Mouse (Mus musculus) heart, adult 9 months (tissue): ENCODE results near the gene Med12l.
"Not testable (repeated sequence)": the region's sequence is repeated elsewhere in the genome, so short reads cannot be mapped to it uniquely, and the experiment has no call there.

Experiments used
- DNase-seq, 2 experiments: peaks; one replicate each; pipeline ENCODE4 v3.0.0; 2022; ENCODE audit warnings: low spot score in 2 of 2

Med12l gene

DNA sequence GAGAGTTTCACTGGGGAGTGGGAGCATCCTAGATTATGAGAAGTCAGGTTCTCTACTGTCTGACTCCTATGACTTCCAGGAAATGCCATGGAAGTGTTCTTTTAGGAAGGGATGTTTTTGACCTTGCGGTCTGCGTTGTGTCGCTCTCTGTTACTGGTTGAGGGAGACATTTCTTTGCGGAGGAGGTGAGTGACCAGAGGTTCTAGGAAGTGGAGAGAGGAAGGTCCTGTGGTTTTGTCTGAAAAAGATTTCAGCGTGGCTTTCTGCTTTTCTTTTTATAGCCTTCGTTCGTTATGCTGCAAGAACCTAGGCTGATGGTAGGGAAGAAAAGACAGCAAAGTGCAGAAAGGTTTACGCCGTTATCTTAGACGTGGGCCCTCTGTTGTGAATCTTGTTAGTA is 92.9 kb downstream of the Med12l start:
- DNase-seq, result no peak

- DNase-seq, result no peak
Measured at GRCm38 (mm10) chr3:59101218-59101986, 95.8 kb downstream of the Med12l start, which contains the start of gene Gpr171. Gene Gpr171 (minus strand): TSS chr3:59101821.

DNA sequence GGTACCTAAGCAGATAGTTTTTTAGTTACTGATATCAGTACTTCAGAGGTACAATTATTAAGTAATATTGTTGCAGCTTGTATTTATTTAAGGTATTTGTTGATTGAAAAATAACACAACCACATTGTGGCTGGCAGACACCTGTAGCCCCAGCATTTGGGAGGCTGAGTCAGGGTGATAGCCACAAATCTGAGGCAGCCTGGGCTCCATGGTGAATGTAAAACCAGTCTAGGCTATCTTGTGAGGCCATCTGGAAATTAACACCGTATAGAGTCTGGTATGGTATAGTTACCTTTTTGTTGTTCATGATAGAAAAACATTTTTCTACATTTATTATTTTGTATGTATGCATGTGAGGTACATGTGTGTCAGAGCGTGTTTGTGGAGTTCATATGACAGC is 96.5 kb downstream of the Med12l start:
- DNase-seq, result no peak

DNA sequence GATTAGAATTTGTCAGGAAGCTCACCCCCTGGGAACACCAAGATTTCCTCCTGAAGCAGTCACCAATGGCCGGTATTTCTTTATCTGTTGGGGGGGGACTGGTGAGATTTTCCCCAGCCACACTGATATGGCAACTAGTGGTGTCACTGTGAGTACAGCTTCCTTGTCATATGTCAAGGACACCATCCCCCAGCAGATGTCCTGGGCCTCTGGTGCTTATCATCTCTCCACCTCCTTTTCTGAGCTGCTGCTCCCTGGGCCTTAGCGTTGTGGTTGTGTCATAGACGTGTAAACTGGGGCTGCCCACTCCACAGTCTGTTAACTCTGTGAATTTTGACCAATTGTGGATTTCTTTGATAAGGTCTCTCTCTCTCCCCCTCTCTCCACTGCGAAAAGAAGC is 98.8 kb downstream of the Med12l start:
- DNase-seq, result no peak

- no peak for DNase-seq
Measured at GRCm38 (mm10) chr3:59107439-59107838, 101.8 kb downstream of the Med12l start.

- DNase-seq, result not testable (repeated sequence)
Measured at GRCm38 (mm10) chr3:59109834-59110233, 104.2 kb downstream of the Med12l start.

- DNase-seq, result no peak
Measured at GRCm38 (mm10) chr3:59111944-59112343, 106.3 kb downstream of the Med12l start.

GRCm38 (mm10) chr3:59113291-59113690 is 107.7 kb downstream of the Med12l start:
- DNase-seq, result not testable (repeated sequence)

- peak; percentile 27 to 28 for DNase-seq
Measured at GRCm38 (mm10) chr3:59113973-59114517, 108.4 kb downstream of the Med12l start.

DNA sequence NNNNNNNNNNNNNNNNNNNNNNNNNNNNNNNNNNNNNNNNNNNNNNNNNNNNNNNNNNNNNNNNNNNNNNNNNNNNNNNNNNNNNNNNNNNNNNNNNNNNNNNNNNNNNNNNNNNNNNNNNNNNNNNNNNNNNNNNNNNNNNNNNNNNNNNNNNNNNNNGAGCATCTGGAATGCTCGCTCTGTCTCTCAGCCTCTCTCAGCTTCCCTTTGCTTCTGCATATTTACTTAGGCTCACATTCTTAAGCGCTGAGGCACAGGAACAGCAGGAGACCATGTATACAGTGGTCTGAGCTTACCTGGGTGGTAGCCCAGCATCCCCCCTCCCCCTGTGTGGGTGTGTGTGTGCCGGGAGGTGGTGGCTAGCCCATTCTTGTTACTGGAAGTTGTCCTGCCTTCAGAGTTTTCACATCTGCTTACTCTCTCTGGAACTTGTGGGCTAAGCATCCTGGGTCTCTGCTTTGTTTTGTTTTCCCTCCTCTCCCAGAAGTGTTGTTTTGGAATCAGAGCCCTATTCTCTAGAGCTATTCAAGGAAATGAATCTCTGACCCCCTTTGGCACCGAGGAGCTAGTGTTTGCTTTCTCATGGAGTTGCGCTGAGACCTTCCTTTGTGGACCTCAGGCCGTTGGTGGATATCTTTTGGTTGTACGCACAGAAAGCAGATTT is 115.6 kb downstream of the Med12l start:
- DNase-seq, result peak; percentile 36 to 42

DNA sequence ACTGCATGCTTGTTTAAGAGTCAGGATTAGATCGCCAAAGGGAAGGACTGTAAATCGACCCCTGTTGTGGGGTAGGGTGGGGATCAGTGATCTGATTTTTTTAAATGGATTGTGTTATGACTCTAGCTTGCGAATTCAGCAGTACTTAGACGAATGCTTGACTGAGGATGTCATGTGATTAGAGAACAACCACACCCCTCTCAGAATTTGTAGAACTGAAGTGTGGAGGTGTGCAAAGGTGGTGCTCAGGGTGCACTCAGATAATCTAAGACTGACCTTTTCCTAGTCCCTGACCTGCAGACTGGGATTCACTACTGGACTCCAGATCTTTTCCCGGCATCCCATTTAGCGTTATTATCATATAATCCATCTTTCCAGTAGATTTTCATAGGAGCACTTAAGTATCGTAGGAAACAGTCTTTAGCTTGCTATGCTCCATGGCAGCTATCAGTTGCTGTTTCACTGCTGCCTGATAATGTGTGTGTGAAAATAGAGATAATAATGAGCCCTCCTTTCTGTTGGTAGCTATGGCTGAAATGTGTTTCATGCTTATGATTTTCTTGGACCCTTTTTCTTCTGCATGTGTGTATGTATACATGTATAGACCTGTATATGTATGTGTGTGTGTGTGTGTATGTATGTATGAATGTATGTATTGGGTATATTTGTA is 116.3 kb downstream of the Med12l start:
- no peak for DNase-seq

GRCm38 (mm10) chr3:59125022-59125421 is 119.4 kb downstream of the Med12l start:
- no peak for DNase-seq

DNA sequence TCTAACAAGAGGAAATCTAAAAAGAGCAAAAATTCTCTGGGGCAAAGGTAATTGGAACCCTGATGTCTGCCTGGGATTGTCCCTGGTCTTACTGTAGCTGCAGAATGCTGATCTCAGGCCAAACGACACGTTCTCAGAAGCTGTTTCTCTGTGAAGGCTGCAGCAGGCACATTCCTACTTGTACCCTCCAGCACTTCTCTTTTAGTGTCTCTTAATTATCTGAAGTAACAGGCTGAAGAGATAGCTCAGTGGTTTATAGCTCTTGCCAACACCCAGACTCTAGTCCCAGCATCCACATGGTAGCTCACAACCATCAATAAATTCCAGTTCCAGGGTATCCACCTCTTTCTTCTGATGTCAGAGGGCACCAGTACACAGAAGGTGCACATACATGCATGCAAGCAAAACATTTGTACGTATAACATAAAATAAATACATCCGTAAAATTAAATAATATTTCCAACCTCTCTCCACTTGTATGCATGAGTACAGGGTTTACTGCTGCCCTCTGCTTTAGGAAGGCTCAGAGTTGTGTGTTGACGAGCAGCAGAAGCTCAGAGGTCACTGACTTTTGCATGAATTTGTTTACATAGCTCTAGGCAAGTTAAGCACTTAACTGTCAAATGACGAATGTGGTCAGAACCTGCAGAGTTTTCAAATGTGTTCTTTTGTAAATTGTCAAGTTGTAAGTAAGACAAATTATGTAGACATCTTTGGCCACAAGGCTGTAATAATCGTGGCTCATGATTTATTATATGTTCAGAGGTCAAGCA is 120.3 kb downstream of the Med12l start:
- no peak for DNase-seq

- DNase-seq, result no peak
Measured at GRCm38 (mm10) chr3:59128681-59129080, 123.1 kb downstream of the Med12l start.

DNA sequence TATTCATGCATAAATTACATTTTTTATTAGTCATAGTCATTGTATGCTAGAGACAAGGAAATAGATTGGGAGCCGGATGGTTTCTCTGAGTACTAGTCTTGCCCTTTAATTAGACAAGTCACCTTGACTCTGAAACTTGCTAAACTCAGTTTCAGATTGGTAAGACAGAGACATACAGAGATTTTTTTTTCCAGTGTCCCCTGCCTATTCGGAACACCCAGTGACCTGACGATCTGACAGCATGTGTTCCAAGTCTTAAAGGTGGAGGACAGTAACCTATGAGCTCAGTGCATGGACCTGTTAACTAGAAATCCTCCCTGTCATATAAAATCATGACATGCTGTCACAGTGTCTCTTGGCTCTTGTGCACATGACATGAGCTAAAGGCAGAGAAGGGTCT is 123.9 kb downstream of the Med12l start:
- no peak for DNase-seq

DNA sequence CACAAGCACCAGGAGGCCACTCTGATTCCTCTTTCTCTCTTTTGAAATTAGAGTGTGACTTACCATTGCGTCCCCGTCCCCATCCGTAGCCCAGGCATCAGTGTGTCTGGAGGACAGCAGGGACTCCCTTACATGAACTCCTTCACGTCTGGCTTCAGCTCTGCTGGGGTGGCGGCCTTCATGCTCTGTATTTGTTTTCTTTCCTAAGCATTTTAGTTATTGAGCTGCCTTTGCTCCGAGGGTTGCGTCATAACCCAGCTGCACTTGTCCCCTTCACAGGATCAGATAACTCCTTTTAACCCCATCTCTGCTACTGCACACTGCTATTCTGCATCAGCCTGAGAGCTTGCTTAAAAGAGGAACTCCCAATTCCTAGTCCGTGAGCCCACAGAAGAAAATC is 124.8 kb downstream of the Med12l start:
- DNase-seq, result peak in 1 of 2 experiments; percentile 24

DNA sequence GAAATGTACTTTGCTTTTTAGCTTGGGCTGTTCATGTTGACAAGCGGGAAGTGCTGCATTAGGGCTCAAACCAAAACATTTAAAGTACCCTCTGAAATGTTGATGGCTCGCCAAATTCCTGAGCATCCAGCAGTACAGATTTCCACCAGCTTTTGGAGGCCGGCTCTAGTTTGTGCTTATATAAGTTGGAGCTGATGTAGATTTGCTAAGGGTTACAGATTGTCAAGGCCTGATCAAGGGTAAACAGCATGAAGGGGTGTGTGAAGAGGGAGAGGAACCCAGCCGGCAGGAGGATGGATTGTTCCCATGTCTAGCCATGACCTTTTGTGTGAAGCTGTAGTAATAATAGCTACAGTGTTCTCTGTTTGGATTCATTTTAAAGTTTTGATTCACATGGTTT is 125.5 kb downstream of the Med12l start:
- no peak for DNase-seq

DNA sequence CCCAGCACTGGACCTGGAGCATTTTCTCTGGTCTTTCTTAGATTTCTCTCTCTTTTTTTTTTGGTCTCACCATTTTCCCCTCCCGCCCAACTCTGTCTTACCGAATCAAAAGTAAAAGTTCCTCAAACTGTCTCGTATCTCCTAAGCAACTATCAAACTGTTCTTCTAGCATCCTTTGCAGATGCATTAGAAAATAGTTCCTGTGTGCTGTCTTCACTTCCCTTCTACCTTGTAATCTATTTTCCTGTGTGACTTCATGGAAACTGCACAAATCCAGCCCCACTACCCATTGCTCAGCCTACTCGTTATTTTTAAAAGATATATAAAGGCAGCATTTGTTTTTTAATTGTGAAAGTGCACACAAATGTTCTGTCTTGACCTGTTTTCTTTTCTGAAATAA is 126.3 kb downstream of the Med12l start:
- no peak for DNase-seq

- DNase-seq, result no peak
Measured at GRCm38 (mm10) chr3:59133189-59133588, 127.6 kb downstream of the Med12l start.

GRCm38 (mm10) chr3:59135911-59136653 is 130.5 kb downstream of the Med12l start:
- no peak for DNase-seq

- DNase-seq, result peak in 1 of 2 experiments; percentile 19
Measured at GRCm38 (mm10) chr3:59138946-59139468, 133.4 kb downstream of the Med12l start.
